Mouse (Mus musculus): Measurements from ENCODE around the gene Nr1i2. TPM values are rescaled to one million over a fixed set of nuclear protein-coding genes. Genes with fewer than 3 reads are reported as not detected.
"Not testable (repeated sequence)": the region's sequence is repeated elsewhere in the genome, so short reads cannot be mapped to it uniquely, and the experiment has no call there.

Nr1i2 gene
- polyA plus RNA-seq (2014; fragmentation: Nextera tagmentation; extraction: Ambion mirVana) = 0.19 TPM in 1 of 2 replicates, not detected in the other

DNA sequence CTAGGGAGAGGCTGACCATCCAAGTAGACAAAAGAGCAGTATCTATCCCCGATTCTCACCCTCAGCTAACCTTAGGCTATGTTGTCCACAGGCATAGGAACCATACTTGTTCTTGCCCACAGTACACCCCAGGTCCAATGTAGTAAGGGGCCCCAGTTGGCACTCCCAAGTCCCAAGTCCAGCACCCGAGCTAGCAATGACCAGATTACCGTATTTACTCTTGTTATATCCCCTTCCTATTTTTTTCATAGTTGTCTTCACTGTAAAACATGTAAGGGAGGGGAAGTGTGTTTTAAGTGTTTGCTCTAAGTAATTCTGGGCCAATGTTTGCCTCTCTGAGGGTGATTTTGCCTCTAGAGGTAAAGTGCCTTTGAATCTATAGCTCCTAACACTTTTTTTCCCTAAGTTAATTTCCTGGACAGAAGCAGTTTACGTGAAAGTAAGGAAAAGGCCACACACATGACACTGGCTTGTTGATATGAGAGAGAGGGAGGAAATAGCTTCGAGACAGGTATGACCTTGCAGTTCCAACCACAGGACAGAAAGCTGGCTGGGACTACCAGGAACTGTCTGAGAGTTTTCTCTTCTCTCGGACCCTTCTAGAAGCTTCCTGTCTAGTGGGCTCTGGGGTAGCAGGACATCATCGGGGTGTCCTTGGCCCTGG lies at the start of gene Nr1i2:
Nr1i2 (minus strand) TSS at position 140 of the 664 bp plus-strand sequence.
- H3K9me3 ChIP-seq (ENCODE audit: control insufficient read depth, low read length) = no peaks in the 10 kb centered on the region
- peaks cover 7% of the 10 kb centered on the region; the same call in 1 of the 2 replicates for H3K4me1 ChIP-seq (ENCODE audit: control insufficient read depth, insufficient read depth, low read length)
- no peak within 1 kb of the TSS for H3K27ac ChIP-seq (ENCODE audit: low read depth, low read length)
- no peak within 1 kb of the TSS for H3K4me3 ChIP-seq (ENCODE audit: low read length)
- H3K9ac ChIP-seq (ENCODE audit: low read depth, low read length) = no peak within 1 kb of the TSS
- ATAC-seq (ENCODE audit: low FRiP score, low TSS enrichment) = no peak
- no peak within 1 kb of the TSS for H3K4me2 ChIP-seq (replicated peaks; ENCODE audit: low read depth, low read length)
- 57% methylated on average over 7 of the region's 7 CpGs for WGBS
- no peaks in the 10 kb centered on the region for H3K36me3 ChIP-seq (ENCODE audit: control insufficient read depth, insufficient read depth, low read length)
- H3K27me3 ChIP-seq (ENCODE audit: control insufficient read depth, insufficient read depth, low read length) = no peaks in the 10 kb centered on the region

DNA sequence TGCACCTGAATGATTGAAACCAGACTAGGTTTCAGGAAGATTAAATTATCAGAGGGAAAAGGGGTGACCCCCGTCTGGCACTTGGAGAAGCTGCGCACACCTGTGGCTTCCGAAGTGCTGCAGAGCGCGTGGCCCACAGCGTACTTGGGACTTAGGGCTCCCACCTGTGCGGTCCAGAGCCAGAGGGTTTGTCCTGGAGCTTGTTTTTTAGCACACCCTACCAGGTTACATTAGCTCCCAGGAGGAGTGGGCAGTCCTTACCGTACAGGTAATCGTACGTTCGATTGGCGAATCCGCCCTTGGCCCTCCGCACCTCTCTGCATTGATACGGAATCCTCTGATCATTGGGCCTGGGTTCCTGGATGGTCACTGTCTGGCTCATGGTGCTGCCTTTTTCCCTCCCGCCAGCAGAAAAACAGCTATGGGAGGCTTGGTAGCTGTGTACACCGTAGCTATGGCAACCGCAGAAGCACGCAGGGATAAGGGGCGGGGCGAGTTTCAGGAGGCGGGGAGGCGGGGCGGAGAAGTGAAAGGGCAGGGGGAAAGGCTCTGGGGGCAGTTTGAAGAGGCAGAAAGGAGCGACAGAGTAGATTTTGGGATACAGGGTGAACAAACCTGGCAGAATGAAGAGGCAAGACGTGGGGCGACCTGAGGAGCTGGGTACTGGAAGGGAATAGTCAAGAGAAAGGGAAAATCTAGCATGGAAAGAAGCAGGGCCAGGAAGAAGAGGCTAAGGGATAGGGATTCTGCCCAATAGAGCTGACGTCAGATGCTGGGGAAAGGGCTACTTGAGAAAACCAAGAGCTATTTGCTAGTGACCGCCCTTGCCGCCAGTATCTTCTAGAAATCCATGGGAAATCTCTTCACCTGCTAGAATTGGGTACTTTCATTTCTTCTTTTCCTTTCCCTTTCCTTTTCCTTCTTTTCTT lies 47.0 kb upstream of the Nr1i2 start, which contains the start of gene Maats1:
Maats1 (minus strand) TSS at position 748 of the 929 bp plus-strand sequence.
- peak within 1 kb of the TSS; percentile 48 for H3K4me2 ChIP-seq (replicated peaks; ENCODE audit: low read depth, low read length)
- peak; percentile 92 for ATAC-seq (ENCODE audit: low FRiP score, low TSS enrichment)
- H3K4me1 ChIP-seq (ENCODE audit: control insufficient read depth, insufficient read depth, low read length) = no peaks in the 10 kb centered on the region
- H3K9me3 ChIP-seq (ENCODE audit: control insufficient read depth, low read length) = no peaks in the 10 kb centered on the region
- no peak within 1 kb of the TSS for H3K27ac ChIP-seq (ENCODE audit: low read depth, low read length)
- H3K27me3 ChIP-seq (ENCODE audit: control insufficient read depth, insufficient read depth, low read length) = no peaks in the 10 kb centered on the region
- peak within 1 kb of the TSS; percentile 38; the same call in 1 of the 2 replicates for H3K9ac ChIP-seq (ENCODE audit: low read depth, low read length)
- peak within 1 kb of the TSS; percentile 35 for H3K4me3 ChIP-seq (ENCODE audit: low read length)
- no peaks in the 10 kb centered on the region for H3K36me3 ChIP-seq (ENCODE audit: control insufficient read depth, insufficient read depth, low read length)
- 8% methylated on average over 30 of the region's 30 CpGs for WGBS

DNA sequence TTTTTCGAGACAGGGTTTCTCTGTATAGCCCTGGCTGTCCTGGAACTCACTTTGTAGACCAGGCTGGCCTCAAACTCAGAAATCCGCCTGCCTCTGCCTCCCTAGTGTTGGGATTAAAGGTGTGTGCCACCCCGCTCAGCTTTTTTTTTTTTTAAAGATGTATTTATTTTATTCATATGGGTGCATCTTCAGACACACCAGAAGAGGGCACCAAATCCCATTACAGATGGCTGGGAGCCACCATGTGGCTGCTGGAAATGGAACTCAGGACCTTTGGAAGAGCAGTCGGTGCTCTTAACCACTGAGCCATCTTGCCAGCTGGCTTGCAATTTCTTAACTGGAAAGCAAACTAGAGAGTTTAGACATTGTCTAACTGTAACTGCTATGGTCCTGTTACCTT lies 43.5 kb upstream of the Nr1i2 start:
- H3K36me3 ChIP-seq (ENCODE audit: control insufficient read depth, insufficient read depth, low read length); H3K27me3 ChIP-seq (ENCODE audit: control insufficient read depth, insufficient read depth, low read length); H3K27ac ChIP-seq (ENCODE audit: low read depth, low read length); H3K9ac ChIP-seq (ENCODE audit: low read depth, low read length); H3K4me2 ChIP-seq (replicated peaks; ENCODE audit: low read depth, low read length); ATAC-seq (ENCODE audit: low FRiP score, low TSS enrichment); H3K4me3 ChIP-seq (ENCODE audit: low read length); H3K9me3 ChIP-seq (ENCODE audit: control insufficient read depth, low read length); H3K4me1 ChIP-seq (ENCODE audit: control insufficient read depth, insufficient read depth, low read length): not testable (repeated sequence)
- 97% methylated on average over 4 of the region's 4 CpGs for WGBS

DNA sequence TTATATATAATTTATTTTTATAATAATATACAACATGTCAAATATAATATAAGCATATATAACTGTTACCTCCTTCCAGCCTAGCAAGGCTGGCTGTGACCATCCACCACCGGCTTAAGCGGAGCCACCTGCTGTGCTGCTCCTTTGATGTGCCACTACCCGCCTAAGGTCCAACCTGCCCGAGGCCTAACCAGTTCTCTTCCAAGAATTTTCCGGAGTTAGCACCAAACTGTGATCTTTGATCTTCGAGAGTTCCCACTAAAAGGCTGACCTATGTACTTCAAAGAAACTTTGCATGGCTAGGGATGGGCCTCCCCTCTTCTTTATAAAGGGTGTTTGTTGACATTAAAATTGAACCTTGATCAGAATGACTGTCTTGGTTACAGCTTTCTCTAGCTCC lies 39.8 kb upstream of the Nr1i2 start:
- H3K27me3 ChIP-seq (ENCODE audit: control insufficient read depth, insufficient read depth, low read length) = no peaks in the 10 kb centered on the region
- H3K27ac ChIP-seq (ENCODE audit: low read depth, low read length) = no peak overlapping the region
- H3K4me2 ChIP-seq (replicated peaks; ENCODE audit: low read depth, low read length) = no peak overlapping the region
- H3K4me3 ChIP-seq (ENCODE audit: low read length) = no peak overlapping the region
- H3K4me1 ChIP-seq (ENCODE audit: control insufficient read depth, insufficient read depth, low read length) = no peaks in the 10 kb centered on the region
- WGBS = 20% methylated on average over 6 of the region's 6 CpGs
- no peak for ATAC-seq (ENCODE audit: low FRiP score, low TSS enrichment)
- no peaks in the 10 kb centered on the region for H3K36me3 ChIP-seq (ENCODE audit: control insufficient read depth, insufficient read depth, low read length)
- H3K9ac ChIP-seq (ENCODE audit: low read depth, low read length) = no peak overlapping the region
- peaks cover under 1% of the 10 kb centered on the region; the same call in 1 of the 2 replicates for H3K9me3 ChIP-seq (ENCODE audit: control insufficient read depth, low read length)

GRCm38 (mm10) chr16:38329340-38329739 lies 34.7 kb upstream of the Nr1i2 start:
- Histone ChIP-seq H3K9me3 (ENCODE audit: control insufficient read depth, low read length) (peaks cover 3% of the 10 kb centered on the region; the same call in 1 of the 2 replicates), H3K27me3 (ENCODE audit: control insufficient read depth, insufficient read depth, low read length) (no peaks in the 10 kb centered on the region), H3K4me3 (ENCODE audit: low read length) (no peak overlapping the region), H3K27ac (ENCODE audit: low read depth, low read length) (no peak overlapping the region), H3K4me1 (ENCODE audit: control insufficient read depth, insufficient read depth, low read length) (no peaks in the 10 kb centered on the region), H3K4me2 (replicated peaks; ENCODE audit: low read depth, low read length) (no peak overlapping the region), H3K9ac (ENCODE audit: low read depth, low read length) (no peak overlapping the region), H3K36me3 (ENCODE audit: control insufficient read depth, insufficient read depth, low read length) (no peaks in the 10 kb centered on the region)
- 88% methylated on average over 3 of the region's 3 CpGs for WGBS
- ATAC-seq (ENCODE audit: low FRiP score, low TSS enrichment) = no peak

- H3K36me3 ChIP-seq (ENCODE audit: control insufficient read depth, insufficient read depth, low read length) = no peaks in the 10 kb centered on the region
- H3K4me3 ChIP-seq (ENCODE audit: low read length) = no peak overlapping the region
- no peaks in the 10 kb centered on the region for H3K27me3 ChIP-seq (ENCODE audit: control insufficient read depth, insufficient read depth, low read length)
- no peaks in the 10 kb centered on the region for H3K4me1 ChIP-seq (ENCODE audit: control insufficient read depth, insufficient read depth, low read length)
- H3K9me3 ChIP-seq (ENCODE audit: control insufficient read depth, low read length) = peaks cover 3% of the 10 kb centered on the region; the same call in 1 of the 2 replicates
- ATAC-seq (ENCODE audit: low FRiP score, low TSS enrichment) = no peak
- H3K4me2 ChIP-seq (replicated peaks; ENCODE audit: low read depth, low read length) = no peak overlapping the region
- 89% methylated on average over 11 of the region's 11 CpGs for WGBS
- H3K9ac ChIP-seq (ENCODE audit: low read depth, low read length) = no peak overlapping the region
- no peak overlapping the region for H3K27ac ChIP-seq (ENCODE audit: low read depth, low read length)
These were observed 32.3 kb upstream of the Nr1i2 start for GRCm38 (mm10) chr16:38326778-38327397.

DNA sequence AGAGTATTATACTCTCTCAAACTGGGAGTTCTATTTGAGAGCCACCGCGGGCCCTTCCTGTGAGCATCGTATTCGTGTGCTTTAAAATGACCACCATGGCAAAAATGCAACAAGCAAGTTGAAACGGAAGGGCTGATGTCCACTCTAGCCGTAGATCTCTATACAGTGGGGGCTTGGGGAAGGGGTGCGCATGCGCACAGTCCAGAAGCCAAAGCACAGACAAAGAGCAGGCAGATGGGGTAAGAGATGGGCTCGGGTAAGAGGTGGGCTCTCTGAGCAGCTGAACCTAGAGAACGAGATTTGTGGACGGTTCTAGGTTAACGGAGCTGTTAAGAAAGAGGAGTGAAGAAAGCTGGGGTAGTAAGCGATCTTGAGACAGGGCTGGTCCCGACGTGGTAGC lies 29.7 kb upstream of the Nr1i2 start:
- WGBS = 91% methylated on average over 15 of the region's 15 CpGs
- Histone ChIP-seq H3K4me1 (ENCODE audit: control insufficient read depth, insufficient read depth, low read length) (no peaks in the 10 kb centered on the region), H3K4me2 (replicated peaks; ENCODE audit: low read depth, low read length) (no peak overlapping the region), H3K9me3 (ENCODE audit: control insufficient read depth, low read length) (peaks cover 1% of the 10 kb centered on the region; the same call in 1 of the 2 replicates), H3K9ac (ENCODE audit: low read depth, low read length) (no peak overlapping the region), H3K36me3 (ENCODE audit: control insufficient read depth, insufficient read depth, low read length) (no peaks in the 10 kb centered on the region), H3K4me3 (ENCODE audit: low read length) (no peak overlapping the region), H3K27ac (ENCODE audit: low read depth, low read length) (no peak overlapping the region), H3K27me3 (ENCODE audit: control insufficient read depth, insufficient read depth, low read length) (no peaks in the 10 kb centered on the region)
- ATAC-seq (ENCODE audit: low FRiP score, low TSS enrichment) = no peak

GRCm38 (mm10) chr16:38321452-38321935 lies 26.9 kb upstream of the Nr1i2 start:
- 38% methylated on average over 17 of the region's 17 CpGs for WGBS
- H3K27ac ChIP-seq (ENCODE audit: low read depth, low read length) = no peak overlapping the region
- H3K27me3 ChIP-seq (ENCODE audit: control insufficient read depth, insufficient read depth, low read length) = no peaks in the 10 kb centered on the region
- H3K4me1 ChIP-seq (ENCODE audit: control insufficient read depth, insufficient read depth, low read length) = no peaks in the 10 kb centered on the region
- no peak overlapping the region for H3K4me3 ChIP-seq (ENCODE audit: low read length)
- ATAC-seq (ENCODE audit: low FRiP score, low TSS enrichment) = 0 out of 2 replicates have a peak, but pooled peaks have one; percentile 49
- 0 out of 2 replicates have a peak overlapping the region, but pooled peaks have one; percentile 1 for H3K4me2 ChIP-seq (replicated peaks; ENCODE audit: low read depth, low read length)
- H3K9ac ChIP-seq (ENCODE audit: low read depth, low read length) = no peak overlapping the region
- H3K9me3 ChIP-seq (ENCODE audit: control insufficient read depth, low read length) = no peaks in the 10 kb centered on the region
- no peaks in the 10 kb centered on the region for H3K36me3 ChIP-seq (ENCODE audit: control insufficient read depth, insufficient read depth, low read length)
